ENCODE assay signal across 20 mouse cellular contexts in the genomic region with DNA sequence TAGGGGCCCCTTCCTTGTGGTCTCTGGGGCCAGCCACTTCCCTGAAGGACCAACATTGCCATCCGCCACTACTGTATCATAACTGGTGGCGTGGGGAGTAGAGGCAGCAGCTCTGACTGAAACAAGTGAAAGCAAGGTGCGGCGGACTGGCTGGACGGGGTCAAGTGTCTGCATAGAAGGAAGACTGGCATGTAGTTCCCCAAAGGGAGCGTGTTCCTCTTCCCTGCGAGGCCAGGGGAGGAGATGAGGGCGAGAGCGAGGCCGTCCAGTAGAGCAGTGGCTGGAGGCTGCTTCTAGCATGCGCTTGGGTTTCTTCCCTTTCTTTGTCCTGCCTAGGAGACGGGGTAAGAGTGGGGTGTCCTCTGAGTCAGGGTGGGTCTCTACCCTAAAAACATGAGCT. TPM values are rescaled to one million over a fixed set of nuclear protein-coding genes. Genes with fewer than 3 reads are reported as not detected.
DNase-seq lines count a peak whose midpoint lies in the region; ATAC-seq and TF ChIP-seq lines count a peak whose summit lies in the region.
"Had no signal": no experiment of that assay in that cellular context is flagged by ENCODE, and none has a peak within 500 bp of the region (broad histone marks: within the 10 kb centered on the region; RNA-seq: fewer than 3 reads in every experiment).

No protein-coding gene starts in this region.

- DNase-seq in liver, postnatal 0 days = no peak
- DNase-seq in liver, embryonic 11.5 days (ENCODE audit: low spot score) = no peak
- no peak for DNase-seq in Muller cell, postnatal 12 days (ENCODE audit: inconsistent ontology term)
- DNase-seq in neural tube, embryonic 10.5 days (ENCODE audit: extremely low spot score, low spot score) = no peak
- DNase-seq in hindbrain, embryonic 10.5 days (ENCODE audit: low spot score) = no peak
- DNase-seq: adrenal gland, adult 2 months; adrenal gland, postnatal 25 days; cerebellum, adult 2 months; cerebellum, postnatal 10 days; embryo, embryonic 11 days; gastrocnemius, postnatal 10 days; heart, postnatal 36 days had no signal

- H3K9ac ChIP-seq in liver, postnatal 0 days (replicated peaks) = no peak overlapping the region
- no peak overlapping the region for H3K9ac ChIP-seq in liver, embryonic 11.5 days (ENCODE audit: low read depth, low read length)
- H3K9ac ChIP-seq: embryonic facial prominence, embryonic 12.5 days; forebrain, embryonic 15.5 days; hindbrain, embryonic 13.5 days had no signal

- peaks cover 6% of the 10 kb centered on the region for H3K4me1 ChIP-seq in liver, postnatal 0 days (ENCODE audit: insufficient read depth)
- H3K4me1 ChIP-seq in liver, embryonic 11.5 days (replicated peaks; ENCODE audit: control insufficient read depth, insufficient read depth, low read length) = peaks cover 7% of the 10 kb centered on the region
- H3K4me1 ChIP-seq in bone marrow, adult 2 months (ENCODE audit: control insufficient read depth, insufficient read depth, low read length) = peaks cover 1% of the 10 kb centered on the region
- H3K4me1 ChIP-seq in hindbrain, embryonic 10.5 days (replicated peaks) = peaks cover 21% of the 10 kb centered on the region

- H3K27ac ChIP-seq in liver, postnatal 0 days (ENCODE audit: low read depth) = no peak overlapping the region
- no peak overlapping the region for H3K27ac ChIP-seq in liver, embryonic 11.5 days (ENCODE audit: low read depth, low read length)
- H3K27ac ChIP-seq in bone marrow, adult 2 months (ENCODE audit: control insufficient read depth, insufficient read depth, low read depth, low read length, poor library complexity) = no peak overlapping the region
- no peak overlapping the region for H3K27ac ChIP-seq in hindbrain, embryonic 10.5 days
- H3K27ac ChIP-seq: embryonic facial prominence, embryonic 12.5 days; forebrain, embryonic 15.5 days; hindbrain, embryonic 13.5 days; hindbrain, postnatal 0 days had no signal

- H3K9me3 ChIP-seq in liver, postnatal 0 days (ENCODE audit: low read length) = no peaks in the 10 kb centered on the region
- H3K9me3 ChIP-seq in liver, embryonic 11.5 days (ENCODE audit: control insufficient read depth, low read length) = no peaks in the 10 kb centered on the region
- no peaks in the 10 kb centered on the region for H3K9me3 ChIP-seq in hindbrain, embryonic 10.5 days
- H3K9me3 ChIP-seq: embryonic facial prominence, embryonic 12.5 days; forebrain, embryonic 15.5 days; hindbrain, embryonic 13.5 days had no signal

- TF ChIP-seq POLR2A in bone marrow, adult 2 months (IDR thresholded peaks at IDR 0.05; ENCODE audit: borderline replicate concordance, control insufficient read depth, low read depth, low read length) = no peak

- 0 out of 2 replicates have a peak, but pooled peaks have one; percentile 19 for ATAC-seq in liver, postnatal 0 days
- ATAC-seq in liver, embryonic 11.5 days (replicated peaks; ENCODE audit: low FRiP score) = no peak
- ATAC-seq in granulocyte monocyte progenitor cell, adult 5-6 weeks (replicated peaks; ENCODE audit: poor library complexity, severe bottlenecking) = peak; percentile 79
- ATAC-seq in megakaryocyte progenitor cell, adult 5-6 weeks (replicated peaks; ENCODE audit: poor library complexity) = peak; percentile 70
- ATAC-seq: forebrain, embryonic 15.5 days; hindbrain, postnatal 0 days had no signal

- H3K36me3 ChIP-seq in liver, postnatal 0 days (replicated peaks; ENCODE audit: insufficient read depth, low read length) = peaks cover 39% of the 10 kb centered on the region
- peaks cover 4% of the 10 kb centered on the region; the same call in 1 of the 2 replicates for H3K36me3 ChIP-seq in liver, embryonic 11.5 days (ENCODE audit: control insufficient read depth, insufficient read depth, low read length)
- H3K36me3 ChIP-seq in hindbrain, embryonic 10.5 days = peaks cover 59% of the 10 kb centered on the region

- no peak overlapping the region for H3K4me3 ChIP-seq in liver, postnatal 0 days (ENCODE audit: low read depth, low read length)
- no peak overlapping the region for H3K4me3 ChIP-seq in liver, embryonic 11.5 days (ENCODE audit: low read depth, low read length)
- H3K4me3 ChIP-seq in bone marrow, adult 2 months (replicated peaks; ENCODE audit: control insufficient read depth, low read depth, low read length) = peak overlapping the region; percentile 31
- no peak overlapping the region for H3K4me3 ChIP-seq in hindbrain, embryonic 10.5 days
- H3K4me3 ChIP-seq: embryonic facial prominence, embryonic 12.5 days; forebrain, embryonic 15.5 days; hindbrain, embryonic 13.5 days had no signal

- H3K4me2 ChIP-seq in liver, postnatal 0 days (ENCODE audit: low read depth, low read length) = peak overlapping the region; percentile 33; the same call in 1 of the 2 replicates
- H3K4me2 ChIP-seq in liver, embryonic 11.5 days = no peak overlapping the region
- H3K4me2 ChIP-seq: embryonic facial prominence, embryonic 12.5 days; forebrain, embryonic 15.5 days; heart, embryonic 11.5 days; hindbrain, embryonic 13.5 days had no signal

- TF ChIP-seq EP300 in liver, postnatal 0 days (IDR thresholded peaks at IDR 0.05; ENCODE audit: low read depth) = no peak

- 57% methylated on average over 12 of the region's 12 CpGs for whole genome bisulfite sequencing in liver, postnatal 0 days (ENCODE audit: insufficient replicate concordance)
- WGBS in liver, embryonic 11.5 days = 76% methylated on average over 12 of the region's 12 CpGs
- WGBS in bone marrow, adult 2 months = 44% methylated on average over 12 of the region's 12 CpGs
- WGBS in hindbrain, embryonic 10.5 days = 94% methylated on average over 12 of the region's 12 CpGs

- TF ChIP-seq CTCF in liver, postnatal 0 days (IDR thresholded peaks at IDR 0.05; ENCODE audit: low read depth) = no peak
- TF ChIP-seq CTCF in bone marrow, adult 2 months (IDR thresholded peaks at IDR 0.05; ENCODE audit: control insufficient read depth, insufficient read depth, low read length) = no peak

- no peaks in the 10 kb centered on the region for H3K27me3 ChIP-seq in liver, postnatal 0 days (ENCODE audit: insufficient read depth, low read length)
- no peaks in the 10 kb centered on the region for H3K27me3 ChIP-seq in liver, embryonic 11.5 days (replicated peaks; ENCODE audit: control insufficient read depth, insufficient read depth, low read length)
- H3K27me3 ChIP-seq in hindbrain, embryonic 10.5 days (ENCODE audit: insufficient read depth, poor library complexity, severe bottlenecking) = no peaks in the 10 kb centered on the region
- H3K27me3 ChIP-seq: embryonic facial prominence, embryonic 12.5 days; forebrain, embryonic 15.5 days; hindbrain, embryonic 13.5 days had no signal

RNA-seq across cellular contexts. Expression of gene Elovl5, which starts 42.6 kb away (rescaled TPM):
- polyA plus RNA-seq in liver, postnatal 0 days (2015; fragmentation: Nextera tagmentation; extraction: Ambion mirVana) = 107 and 112 TPM in 2 replicates
- polyA plus RNA-seq in liver, embryonic 11.5 days (2014; fragmentation: Nextera tagmentation; extraction: Ambion mirVana) = 54.1 and 56.0 TPM in 2 replicates
- polyA plus RNA-seq in bone marrow, adult 2 months (2011; ENCODE audit: insufficient read depth, insufficient read length, low replicate concordance, missing spikeins) = 5.0 and 13.7 TPM in 2 replicates
- total RNA-seq in granulocyte monocyte progenitor cell, adult 5-6 weeks (2014; fragmentation: Nextera tagmentation) = 79.8 and 80.9 TPM in 2 replicates
- 123 and 128 TPM in 2 replicates for total RNA-seq in granulocyte monocyte progenitor cell, adult 5-6 weeks (2017)
- 97.0 and 107 TPM in 2 replicates for total RNA-seq in megakaryocyte progenitor cell, adult 5-6 weeks (2015)
- 104 and 107 TPM in 2 replicates for total RNA-seq in megakaryocyte progenitor cell, adult 5-6 weeks (2017)
- 72.7 and 92.1 TPM in 2 replicates for polyA plus RNA-seq in hindbrain, embryonic 10.5 days (2016; fragmentation: Nextera tagmentation; extraction: Ambion mirVana)
